Mouse (Mus musculus) heart, postnatal 25 days (tissue): Measurements from ENCODE around the gene Emp1. TPM values are rescaled to one million over a fixed set of nuclear protein-coding genes. Genes with fewer than 3 reads are reported as not detected.

ENCODE experiments used
- DNase-seq: peaks from one replicate; pipeline ENCODE4 v3.0.0; 2022; ENCODE audit warnings: low spot score
- intact Hi-C: fragments of 180-260 bp; cut with DNase I; formaldehyde crosslinking; loops from one replicate; pipeline ENCODE4 v1.15.1; 2025
- total RNA-seq, 2 experiments: library from RNA; stranded (reverse); gene quantifications; 2 replicates each; pipeline ENCODE4 v1.2.3; 2021

Gene Emp1
- total RNA-seq, 2 experiments from 2014 or later, result 56.1 to 70.8 TPM

- no peak for DNase-seq
- intact Hi-C loops, result no loop called here
These were observed 267 bp upstream of the Emp1 start for GRCm38 (mm10) chr6:135362098-135362458.

- intact Hi-C loops, result loop anchor here (2.0 kb wide), 1 partner anchor 41 kb away; no protein-coding TSS in a partner anchor
- DNase-seq, result no peak
These were observed 1.1 kb downstream of the Emp1 start for GRCm38 (mm10) chr6:135363344-135364040.

GRCm38 (mm10) chr6:135364041-135364745 lies 1.8 kb downstream of the Emp1 start:
- intact Hi-C loops, result loop anchor here (2.0 kb wide), 1 partner anchor 41 kb away; no protein-coding TSS in a partner anchor
- DNase-seq, result peak; percentile 50

GRCm38 (mm10) chr6:135364891-135365301 lies 2.6 kb downstream of the Emp1 start:
- peak; percentile 91 for DNase-seq
- intact Hi-C loops, result loop anchor here (2.0 kb wide), 1 partner anchor 42 kb away; no protein-coding TSS in a partner anchor

- no peak for DNase-seq
- intact Hi-C loops, result loop anchor here (2.0 kb wide), 1 partner anchor 43 kb away; no protein-coding TSS in a partner anchor
These were observed 3.3 kb downstream of the Emp1 start for GRCm38 (mm10) chr6:135365614-135366013.

GRCm38 (mm10) chr6:135368230-135368629 lies 5.9 kb downstream of the Emp1 start:
- intact Hi-C loops, result no loop called here
- peak; percentile 16 for DNase-seq

- intact Hi-C loops, result no loop called here
- DNase-seq, result peak; percentile 72
These were observed 7.2 kb downstream of the Emp1 start for GRCm38 (mm10) chr6:135369551-135369968.

GRCm38 (mm10) chr6:135370954-135371353 lies 8.6 kb downstream of the Emp1 start:
- no peak for DNase-seq
- intact Hi-C loops, result no loop called here

GRCm38 (mm10) chr6:135373357-135373756 lies 11.0 kb downstream of the Emp1 start:
- intact Hi-C loops, result no loop called here
- DNase-seq, result no peak

GRCm38 (mm10) chr6:135375818-135376217 lies 13.5 kb downstream of the Emp1 start:
- intact Hi-C loops, result loop anchor here (2.0 to 5.0 kb wide), 2 partner anchors 227 to 289 kb away; no protein-coding TSS in a partner anchor
- no peak for DNase-seq

GRCm38 (mm10) chr6:135376248-135376647 lies 13.9 kb downstream of the Emp1 start:
- intact Hi-C loops, result loop anchor here (2.0 to 5.0 kb wide), 2 partner anchors 227 to 289 kb away; no protein-coding TSS in a partner anchor
- DNase-seq, result no peak

- no peak for DNase-seq
- intact Hi-C loops, result loop anchor here (1.0 to 5.0 kb wide), 4 partner anchors 21 to 290 kb away; no protein-coding TSS in a partner anchor
These were observed 15.4 kb downstream of the Emp1 start for GRCm38 (mm10) chr6:135377583-135378319.

- intact Hi-C loops, result no loop called here
- DNase-seq, result no peak
These were observed 21.6 kb downstream of the Emp1 start for GRCm38 (mm10) chr6:135383919-135384318.

GRCm38 (mm10) chr6:135385738-135386459 lies 23.6 kb downstream of the Emp1 start:
- intact Hi-C loops, result no loop called here

GRCm38 (mm10) chr6:135387653-135388052 lies 25.3 kb downstream of the Emp1 start:
- DNase-seq, result no peak
- intact Hi-C loops, result no loop called here

More at GRCm38 (mm10) chr6:135385738-135386459, 23.6 kb downstream of the Emp1 start:
- DNase-seq, result no peak

GRCm38 (mm10) chr6:135388711-135389110 lies 26.4 kb downstream of the Emp1 start:
- no peak for DNase-seq
- intact Hi-C loops, result no loop called here

- no peak for DNase-seq
- intact Hi-C loops, result no loop called here
These were observed 28.1 kb downstream of the Emp1 start for GRCm38 (mm10) chr6:135390398-135390797.

GRCm38 (mm10) chr6:135395375-135395774 lies 33.0 kb downstream of the Emp1 start:
- no peak for DNase-seq
- intact Hi-C loops, result no loop called here

GRCm38 (mm10) chr6:135397089-135397488 lies 34.7 kb downstream of the Emp1 start:
- DNase-seq, result no peak
- intact Hi-C loops, result no loop called here
